Mouse (Mus musculus) kidney, postnatal 10 days (tissue): ENCODE results near the gene Clip2.
"Not testable (repeated sequence)": the region's sequence is repeated elsewhere in the genome, so short reads cannot be mapped to it uniquely, and the experiment has no call there.

Experiments
- DNase-seq: peaks from one replicate; pipeline ENCODE4 v3.0.0; 2021; ENCODE audit warnings: mixed read lengths

Clip2 gene

DNA sequence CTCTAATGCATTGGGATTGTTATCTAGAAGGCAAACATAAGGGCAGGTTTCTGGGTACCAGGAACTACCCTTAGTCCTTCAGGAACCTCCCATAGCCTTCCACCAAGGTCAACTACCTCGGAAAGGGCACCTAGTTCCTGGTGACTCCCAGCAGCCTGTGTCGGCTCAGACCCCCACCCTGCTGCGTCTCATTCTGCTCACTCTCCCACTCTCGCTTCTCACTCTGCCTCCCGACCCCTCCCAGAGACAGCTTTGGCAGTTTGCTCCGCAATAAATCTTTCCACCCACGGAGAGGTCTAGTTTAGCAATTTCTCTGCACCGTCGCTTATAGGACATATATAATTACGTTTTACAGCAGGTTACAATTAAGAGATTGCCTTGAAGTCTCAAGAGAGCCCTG, 64.2 kb downstream of the Clip2 start:
- no peak for DNase-seq

DNA sequence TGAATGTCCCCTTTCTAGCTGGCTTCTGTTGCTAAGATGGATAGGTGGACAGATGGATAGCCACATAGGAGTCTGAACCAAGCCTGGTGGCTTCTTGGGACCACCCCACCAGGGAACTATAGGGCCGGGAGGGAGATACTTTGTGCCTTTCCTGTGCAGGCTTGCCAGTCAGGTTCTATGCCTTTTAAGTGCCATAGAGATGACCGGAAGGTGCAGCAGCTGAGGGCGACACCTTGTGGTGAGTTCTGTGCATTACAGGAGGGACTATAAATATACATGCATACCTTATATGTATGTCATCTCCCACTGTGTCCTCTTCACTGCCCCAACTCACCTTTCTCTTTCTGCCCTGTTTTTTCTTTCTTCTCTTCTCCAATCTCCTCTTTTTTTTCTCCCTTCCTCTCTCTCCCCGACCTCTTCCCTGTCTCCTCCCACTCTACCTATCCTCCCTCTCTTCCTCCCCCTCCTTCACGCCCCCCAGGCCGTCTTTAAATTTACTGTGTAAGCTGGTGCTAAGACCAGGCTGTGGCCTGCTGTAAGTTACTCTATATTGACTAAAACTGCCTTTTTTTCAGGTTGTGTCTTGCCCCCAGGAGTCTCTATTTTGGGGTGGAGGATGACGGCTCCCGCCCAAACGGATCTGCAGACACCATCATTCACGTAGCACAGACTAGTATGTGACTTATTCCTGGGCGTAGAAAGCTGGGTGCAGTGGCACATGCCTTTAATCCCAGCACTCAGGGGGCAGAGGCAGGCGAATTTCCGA, 66.2 kb downstream of the Clip2 start:
- peak; percentile 82 for DNase-seq

DNA sequence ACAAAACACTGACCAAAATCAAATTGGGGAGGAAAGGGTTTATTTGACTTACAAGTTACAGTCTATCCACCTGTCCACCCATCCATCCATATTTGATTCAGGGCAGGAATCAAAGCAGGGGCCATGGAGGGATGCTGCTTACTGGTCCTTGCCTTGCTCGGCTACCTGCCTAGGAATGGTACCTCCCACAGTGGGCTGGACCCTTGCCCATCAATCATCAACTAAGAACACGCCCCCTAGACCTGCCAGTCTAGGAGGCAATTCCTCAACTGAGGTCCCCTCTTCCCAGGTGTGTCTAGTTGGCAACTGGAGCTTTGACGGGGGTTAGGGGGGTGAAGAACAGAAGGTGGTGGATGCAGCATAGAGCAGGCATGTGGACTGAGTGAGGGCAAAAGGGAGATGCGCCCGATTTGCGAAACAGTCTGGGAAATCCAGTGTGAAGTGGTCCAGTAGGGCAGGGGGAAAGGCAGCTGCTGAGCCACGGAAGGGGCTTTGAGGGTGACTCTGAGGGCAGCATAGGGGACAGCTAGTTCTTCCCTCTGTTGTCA, 67.0 kb downstream of the Clip2 start:
- DNase-seq, result no peak

DNA sequence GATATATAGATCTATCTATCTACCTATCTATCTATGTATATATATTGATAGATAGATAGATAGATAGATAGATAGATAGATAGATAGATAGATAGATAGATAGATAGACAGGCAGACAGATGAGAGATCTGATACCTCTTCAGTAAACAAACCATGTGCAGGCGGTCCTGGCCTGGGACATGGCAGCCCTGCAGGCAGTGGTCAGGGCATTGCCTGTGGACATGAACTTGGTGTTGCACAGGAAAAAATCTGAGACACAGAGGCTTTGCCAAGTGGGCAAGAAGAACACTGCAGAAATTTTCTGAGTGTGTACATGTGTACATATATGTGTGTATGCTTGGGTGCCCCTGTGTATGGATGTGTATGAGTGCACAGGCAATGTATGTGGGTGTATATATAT, 68.9 kb downstream of the Clip2 start:
- no peak for DNase-seq

DNA sequence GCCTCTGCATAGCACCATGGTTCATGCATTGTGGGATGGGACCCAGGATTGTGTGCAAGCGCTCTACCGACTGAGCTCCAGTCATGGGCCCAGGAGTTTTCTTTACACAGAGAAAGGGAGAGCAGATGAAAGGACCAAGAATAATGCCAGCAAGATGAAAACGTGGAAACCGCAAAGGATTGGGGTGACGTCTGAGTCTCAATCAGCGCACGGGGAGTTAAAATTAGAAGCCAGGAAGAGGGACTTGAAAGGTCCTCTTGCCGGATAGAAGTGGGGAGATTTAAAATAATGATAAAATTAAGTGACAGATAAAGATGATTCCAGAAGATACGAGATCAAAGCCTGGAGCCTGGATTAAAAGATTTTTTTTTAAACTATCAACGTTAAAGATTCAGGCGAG, 69.9 kb downstream of the Clip2 start:
- no peak for DNase-seq

DNA sequence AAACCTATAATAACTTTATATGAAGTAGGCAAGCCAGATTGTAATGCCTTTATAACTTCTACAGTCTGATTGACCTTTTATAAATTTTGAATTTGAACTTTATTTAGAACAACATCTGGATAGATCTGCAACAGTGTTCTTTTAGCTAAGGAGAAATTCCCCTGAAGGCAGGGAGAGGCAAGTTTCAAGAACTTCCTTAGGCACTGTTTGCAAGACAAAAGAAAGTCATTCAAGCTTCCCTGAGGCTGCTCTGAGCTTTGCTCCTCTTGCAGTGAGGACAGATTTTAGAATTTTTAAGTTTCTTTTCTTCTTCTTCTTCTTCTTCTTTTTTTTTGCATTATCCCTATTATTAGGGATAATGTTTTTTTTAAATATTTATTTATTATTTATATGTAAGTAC, 73.3 kb downstream of the Clip2 start:
- not testable (repeated sequence) for DNase-seq

DNA sequence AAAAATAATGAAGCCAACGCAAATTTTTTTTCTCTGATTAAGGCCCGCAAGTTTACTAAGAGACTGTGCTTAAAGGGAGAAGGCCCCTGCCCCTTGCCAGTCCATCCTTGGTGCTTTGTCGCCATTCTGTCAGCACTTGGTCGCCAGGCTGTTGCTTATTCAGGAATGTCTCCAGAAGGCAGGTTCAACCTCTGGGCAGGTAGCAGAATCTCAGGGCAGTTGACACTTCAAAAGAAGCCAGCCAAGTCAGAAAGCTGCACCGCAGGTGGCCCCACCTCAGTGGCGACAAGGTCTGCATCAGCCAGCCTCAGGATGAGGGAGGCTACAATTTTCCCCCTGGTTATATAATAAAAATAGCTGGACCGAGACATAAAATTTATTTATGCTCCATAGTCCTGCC, 76.5 kb downstream of the Clip2 start:
- not testable (repeated sequence) for DNase-seq

DNA sequence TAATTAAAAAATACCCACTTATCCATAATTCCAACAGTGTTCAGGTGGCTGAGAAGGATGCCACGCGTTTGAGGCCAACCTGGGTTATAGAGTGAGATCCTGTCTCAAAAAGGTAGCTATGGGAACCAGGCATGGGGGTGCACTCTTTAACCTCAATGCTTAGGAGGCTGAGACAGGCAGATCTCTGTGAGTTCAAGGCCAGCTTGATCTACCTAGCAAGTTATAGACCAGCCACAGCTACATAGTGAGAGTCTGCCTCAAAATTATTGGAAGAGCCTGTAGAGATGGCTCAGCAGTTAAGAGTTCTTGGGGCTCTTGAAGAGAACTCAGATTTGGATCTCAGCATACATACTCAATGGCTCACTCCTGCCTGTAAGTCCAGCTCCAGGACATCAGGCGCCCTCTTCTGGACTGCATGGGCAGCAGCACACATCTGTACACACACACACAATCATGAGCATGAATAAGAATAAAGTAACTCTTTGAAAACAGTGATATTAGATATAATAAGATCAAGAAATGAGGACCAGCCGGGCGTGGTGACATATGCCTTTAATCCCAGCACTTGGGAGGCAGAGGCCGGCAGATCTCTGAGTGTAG, 77.1 kb downstream of the Clip2 start:
- DNase-seq, result no peak

DNA sequence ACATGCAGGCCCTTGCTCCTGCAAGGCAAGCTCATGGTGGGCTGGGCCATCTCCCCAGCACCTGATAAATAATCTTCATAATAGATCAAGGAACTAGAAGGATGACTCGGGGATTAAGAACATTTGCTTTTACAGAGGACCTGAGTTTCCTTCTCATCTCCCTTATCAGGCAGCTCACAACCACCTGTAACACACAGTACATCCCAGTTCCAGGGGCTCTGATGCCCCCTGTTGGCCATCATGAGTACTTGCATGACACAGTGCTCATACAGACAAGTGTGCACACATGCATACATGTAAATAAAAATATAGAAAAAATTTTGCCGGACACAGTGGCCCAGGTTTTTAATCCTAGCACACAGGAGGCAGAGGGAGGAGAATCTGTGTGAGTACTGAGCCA, 78.3 kb downstream of the Clip2 start:
- no peak for DNase-seq

DNA sequence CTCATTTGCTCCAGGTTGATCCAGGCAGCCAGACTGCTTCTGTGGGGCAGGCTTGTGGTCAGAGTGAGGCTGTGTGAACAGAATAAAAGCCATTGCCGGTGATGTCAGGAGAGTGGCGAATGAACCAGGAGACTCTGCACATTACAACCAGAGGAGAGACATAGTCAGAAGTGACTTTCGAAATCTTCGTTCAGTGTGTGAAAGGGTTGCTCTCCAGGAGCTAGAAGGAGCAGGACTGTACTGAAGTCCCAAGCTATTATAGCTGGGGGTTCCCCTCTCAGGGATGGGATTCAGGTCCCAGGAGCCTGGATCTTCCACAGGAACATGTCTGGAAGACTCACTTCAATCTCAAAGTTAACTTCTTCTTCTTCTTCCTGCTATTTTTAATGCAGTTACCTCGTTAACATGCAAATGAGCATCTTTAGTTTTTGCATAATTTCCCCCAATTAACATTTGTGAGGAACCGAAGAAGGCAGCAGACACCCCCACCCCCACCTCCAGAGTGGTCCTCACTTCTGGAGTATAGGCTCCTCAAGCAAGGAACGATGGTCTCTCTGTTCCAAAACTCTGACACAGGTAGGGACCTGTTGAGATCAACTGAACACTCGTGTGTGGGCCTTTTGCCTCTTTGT, 81.6 kb downstream of the Clip2 start:
- DNase-seq, result no peak

DNA sequence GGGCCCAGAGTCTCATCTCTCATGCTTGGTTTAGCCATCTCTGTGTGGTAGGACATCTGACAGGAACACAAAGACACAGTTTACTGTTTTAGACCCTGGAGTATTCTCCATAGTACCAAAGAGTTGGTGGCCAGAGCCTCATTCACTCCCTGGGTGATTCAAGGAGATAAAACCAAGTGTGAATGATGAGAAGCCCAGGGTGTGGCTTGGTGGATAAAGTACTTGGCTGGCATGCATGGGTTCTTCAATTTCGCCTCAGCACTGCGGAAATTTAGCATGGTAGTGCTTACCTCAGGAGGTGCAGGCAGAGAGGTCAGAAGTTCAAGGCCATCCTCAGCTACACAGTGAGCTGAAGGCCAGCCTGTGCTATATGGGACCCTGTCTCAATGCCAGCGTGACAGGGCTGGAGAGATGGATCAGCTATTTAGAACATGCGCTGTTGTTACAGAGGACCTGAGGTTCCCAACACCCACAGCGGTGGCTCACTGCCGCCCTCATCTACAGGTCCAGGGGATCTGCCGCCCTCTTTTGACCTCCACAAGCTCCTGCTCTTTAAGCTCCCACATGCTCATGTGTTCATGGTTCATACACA, 82.6 kb downstream of the Clip2 start:
- DNase-seq, result no peak

DNA sequence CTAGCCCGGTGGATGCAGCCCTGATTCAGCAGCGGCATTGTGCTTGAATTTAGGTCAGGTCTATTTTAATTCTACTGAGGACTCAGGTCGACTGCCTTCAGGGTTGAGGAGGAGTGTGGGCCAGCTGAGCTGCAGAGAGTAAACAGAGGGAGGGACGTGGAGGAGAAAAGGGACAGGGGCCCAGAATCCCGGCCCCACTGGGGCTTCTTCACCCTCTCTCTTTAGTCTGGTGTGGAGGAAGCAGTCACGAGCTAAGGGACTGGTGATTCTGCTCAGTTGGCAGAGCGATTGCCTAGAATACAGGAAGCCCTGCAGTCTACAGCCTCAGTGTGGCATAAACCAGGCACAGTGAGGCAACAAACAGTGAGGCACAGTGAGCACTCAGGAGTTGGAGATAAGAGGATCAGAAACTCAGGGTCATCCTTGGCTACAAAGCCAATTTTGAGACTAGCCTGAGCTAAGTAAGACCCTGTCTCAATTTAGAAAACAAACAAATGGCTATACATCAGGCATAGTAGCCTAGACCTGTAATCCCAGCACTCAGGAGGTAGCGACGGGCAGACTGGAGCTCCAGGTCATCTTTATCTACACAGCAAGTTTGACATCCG, 84.0 kb downstream of the Clip2 start:
- DNase-seq, result no peak

DNA sequence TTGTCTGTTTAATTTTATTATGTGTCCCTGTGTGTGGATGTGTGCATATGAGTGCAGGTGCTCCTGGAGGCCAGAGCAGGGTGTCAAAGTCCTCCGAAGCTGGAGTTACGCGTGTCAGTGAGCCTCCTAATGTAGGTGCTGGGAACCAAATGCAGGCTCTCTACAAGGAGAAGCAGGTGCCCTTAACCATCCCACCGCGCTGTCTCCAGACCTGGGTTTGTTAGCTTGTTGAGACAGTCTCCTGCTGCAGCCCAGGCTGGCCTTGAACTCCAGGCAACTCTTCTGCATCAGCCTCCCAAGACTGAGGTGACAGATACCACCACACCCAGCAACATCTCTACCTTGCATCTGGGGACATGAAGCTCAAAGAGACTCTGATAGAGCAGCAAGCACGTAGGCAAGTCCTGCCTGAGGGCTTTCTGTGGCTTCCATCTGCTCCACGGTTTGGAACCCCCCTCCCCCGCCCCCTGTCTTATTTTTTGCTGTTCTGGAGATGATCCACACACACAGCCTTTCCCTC, 85.1 kb downstream of the Clip2 start:
- no peak for DNase-seq

DNA sequence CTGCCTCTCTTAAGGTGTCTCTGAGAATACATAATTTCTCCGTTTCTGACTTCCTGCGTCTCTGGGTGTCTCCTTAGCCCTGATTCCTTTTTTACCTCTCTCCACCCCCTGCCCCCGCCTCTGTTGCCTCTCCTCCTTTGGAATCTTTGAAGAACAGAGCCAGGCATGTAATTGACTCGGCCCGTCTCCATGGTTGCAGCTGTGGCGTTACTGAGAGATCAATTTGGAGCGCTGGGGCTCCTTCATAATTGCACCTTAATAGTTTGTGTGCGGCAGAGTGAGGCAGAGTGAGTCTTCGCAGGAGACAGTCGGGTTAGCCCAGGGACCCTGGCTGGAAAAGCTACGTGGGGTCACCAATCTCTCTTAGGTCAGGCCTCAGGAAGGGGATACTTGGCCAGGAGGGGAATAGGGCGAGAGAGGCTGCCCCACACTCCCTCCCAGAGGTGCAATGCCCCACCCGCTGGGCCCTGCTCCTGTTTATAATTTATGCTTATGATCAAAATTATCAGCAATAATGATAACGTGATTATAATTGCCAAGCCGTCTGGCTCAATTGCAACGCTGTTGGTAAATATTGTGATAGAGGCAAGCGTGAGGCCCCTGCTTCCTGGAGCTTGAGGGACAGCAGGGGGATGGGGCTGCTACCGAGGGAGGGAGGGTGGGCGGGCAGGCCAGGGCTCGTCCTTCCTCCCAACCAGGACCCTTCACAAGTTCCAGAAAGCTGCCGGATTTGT, 85.8 kb downstream of the Clip2 start:
- DNase-seq, result no peak

DNA sequence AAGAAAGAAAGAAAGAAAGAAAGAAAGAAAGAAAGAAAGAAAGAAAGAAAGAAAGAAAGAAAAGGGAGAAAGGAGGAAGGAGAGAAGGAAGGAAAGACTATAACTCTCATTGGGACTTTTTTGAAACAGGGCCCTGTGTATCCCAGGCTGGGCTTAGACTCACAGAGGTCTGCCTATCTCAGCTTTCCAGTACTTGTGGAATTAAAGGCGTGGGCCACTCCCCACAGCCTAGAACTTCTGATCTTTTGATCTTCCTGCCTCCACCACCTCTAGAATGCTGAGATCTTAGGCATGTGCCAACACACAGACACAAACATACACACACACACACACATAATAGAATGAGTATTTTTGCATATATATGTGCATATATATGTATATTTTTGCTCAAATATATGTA, 87.0 kb downstream of the Clip2 start:
- no peak for DNase-seq

DNA sequence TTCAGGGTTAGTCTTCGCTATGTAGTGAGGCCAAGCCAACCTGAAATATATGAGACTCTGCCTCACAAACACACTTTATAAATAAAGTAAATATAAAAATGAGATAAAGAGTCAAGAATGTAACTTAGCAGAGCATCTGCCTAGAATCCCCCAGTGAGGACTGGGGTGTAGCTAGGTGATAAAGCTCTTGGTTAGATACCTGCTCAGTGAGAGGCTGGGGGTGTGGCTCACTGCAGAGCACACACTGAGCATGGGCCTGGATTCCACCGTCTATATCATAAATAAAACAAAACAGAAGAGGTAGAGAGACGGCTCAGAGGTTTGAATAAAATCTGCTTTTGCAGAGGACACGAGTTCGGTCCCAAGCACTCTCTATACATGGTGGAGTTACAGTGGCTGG, 88.0 kb downstream of the Clip2 start:
- no peak for DNase-seq

DNA sequence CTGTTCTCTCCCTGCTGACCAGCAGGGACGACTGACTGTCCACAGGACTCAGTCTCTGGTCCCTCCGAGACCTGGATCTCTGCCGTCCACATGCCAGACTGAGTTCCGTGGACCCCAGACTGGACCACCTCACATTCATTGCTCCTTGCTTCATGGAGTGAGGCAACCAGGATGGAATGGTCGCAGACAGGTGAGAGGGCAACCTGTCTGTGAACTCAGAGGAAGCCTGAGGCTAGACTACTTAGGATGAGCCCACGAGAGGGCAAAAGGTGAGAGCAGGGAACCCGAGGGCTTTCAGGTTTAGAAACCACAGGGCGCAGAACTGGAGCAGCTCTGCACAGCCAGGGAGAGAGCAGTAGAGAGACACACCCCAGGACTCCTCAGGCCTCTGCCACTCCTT, 89.5 kb downstream of the Clip2 start:
- no peak for DNase-seq

DNA sequence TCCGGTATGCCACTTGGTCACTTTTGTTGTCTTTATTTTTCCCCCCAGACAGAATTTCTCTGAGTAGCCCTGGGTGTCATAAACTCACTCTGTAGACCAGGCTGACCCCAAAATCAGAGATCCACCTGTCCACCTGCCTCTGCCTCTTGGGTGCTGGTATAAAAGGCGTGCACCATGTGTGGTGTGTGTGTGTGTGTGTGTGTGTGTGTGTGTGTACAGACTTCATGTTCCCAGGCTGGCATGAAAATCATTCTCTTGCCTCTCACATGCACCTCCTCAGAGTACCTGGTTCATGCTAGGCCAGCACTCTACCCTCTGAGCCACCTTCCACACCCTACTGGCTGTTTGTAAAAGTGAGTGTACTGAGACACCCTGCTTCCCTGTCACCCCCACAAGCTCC, 89.9 kb downstream of the Clip2 start:
- DNase-seq, result no peak

DNA sequence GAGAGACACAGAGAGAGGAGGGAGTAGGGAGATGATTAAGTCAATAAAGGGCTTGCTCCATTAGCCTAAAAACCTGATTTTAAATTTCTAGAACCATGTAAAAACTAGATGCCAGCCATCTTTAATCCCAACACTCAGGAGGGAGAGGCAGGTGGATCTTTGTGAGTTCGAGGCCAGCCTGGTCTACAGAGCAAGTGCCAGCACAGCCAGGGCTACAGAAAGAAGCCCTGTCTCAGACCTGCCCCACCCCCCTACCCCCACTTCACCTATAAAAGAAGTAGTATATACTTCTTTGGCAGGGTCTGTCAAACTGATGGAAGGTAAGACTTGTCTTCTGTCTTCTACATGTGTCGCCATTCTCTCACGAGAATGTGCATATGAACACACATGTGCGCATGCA, 91.7 kb downstream of the Clip2 start:
- no peak for DNase-seq

DNA sequence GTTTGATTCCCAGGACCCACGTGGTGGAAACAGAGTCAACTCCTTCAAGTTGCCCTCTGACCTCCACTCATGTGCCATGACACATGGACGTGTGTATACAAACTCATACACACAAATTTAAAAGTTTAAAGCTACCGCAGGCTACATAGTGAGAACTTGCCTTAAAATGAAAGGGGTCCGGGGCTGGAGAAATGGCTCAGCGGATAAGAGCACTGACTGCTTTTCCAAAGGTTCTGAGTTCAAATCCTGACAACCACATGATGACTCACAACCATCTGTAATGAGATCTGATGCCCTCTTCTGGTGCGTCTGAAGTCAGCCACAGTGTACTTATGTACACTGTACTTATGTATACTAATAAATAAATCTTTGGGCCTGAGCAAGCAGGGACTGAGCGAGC, 93.1 kb downstream of the Clip2 start:
- no peak for DNase-seq

DNA sequence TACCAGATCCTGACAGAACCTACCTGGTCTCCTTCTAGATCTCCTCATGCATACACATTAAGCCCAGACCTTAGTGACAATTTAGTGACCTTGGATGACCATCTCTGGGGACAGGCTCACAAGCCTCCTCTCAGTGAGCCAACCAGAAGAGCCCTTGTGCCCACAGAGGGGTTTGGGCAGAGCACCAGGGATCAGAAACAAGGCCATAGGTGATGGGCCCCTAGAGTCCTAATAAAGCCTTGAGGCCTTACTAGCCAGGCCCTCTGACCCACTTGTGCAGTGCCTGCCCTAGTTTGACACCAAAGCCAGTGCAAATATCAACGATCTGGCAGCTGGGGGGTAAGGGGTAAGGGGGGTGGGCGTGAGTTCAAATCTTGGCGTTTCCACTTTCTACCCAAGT, 93.8 kb downstream of the Clip2 start:
- no peak for DNase-seq

DNA sequence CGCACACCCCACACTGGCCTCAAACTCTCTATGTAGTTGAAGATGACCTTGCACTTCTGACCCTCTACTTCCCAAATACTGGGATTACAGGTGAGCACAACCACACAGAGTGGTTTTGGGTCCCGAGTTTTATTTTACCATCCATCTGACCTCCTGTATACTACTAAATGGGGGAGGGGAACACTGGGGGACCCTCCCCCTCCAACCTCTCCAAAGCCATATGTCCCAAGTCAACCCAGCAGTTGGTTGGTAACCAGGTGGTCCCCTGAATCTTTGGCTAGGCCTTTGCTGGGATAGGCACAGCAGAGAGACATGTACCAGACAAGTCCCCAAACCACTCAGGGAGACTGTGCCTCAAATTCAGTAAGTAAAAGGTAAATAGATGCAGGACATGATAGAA, 94.9 kb downstream of the Clip2 start:
- DNase-seq, result no peak
